ENCODE assay signal across 19 mouse cellular contexts in genomic region chr10:14057841-14058605, GRCm38 (mm10).
A peak's percentile ranks its signal among the peaks of the same experiment; 100 is the strongest.
DNase-seq lines count a peak whose midpoint lies in the region; TF ChIP-seq lines count a peak whose summit lies in the region.
"Had no signal": no experiment of that assay in that cellular context is flagged by ENCODE, and none has a peak within 500 bp of the region (broad histone marks: within the 10 kb centered on the region; RNA-seq: fewer than 3 reads in every experiment).

No protein-coding gene starts in this region.

- no peaks in the 10 kb centered on the region for H3K36me3 ChIP-seq in thymus, adult 2 months (ENCODE audit: control insufficient read depth, insufficient read depth, low read length)
- H3K36me3 ChIP-seq: embryonic facial prominence, embryonic 12.5 days; G1E; heart, embryonic 13.5 days; limb, embryonic 12.5 days; liver, embryonic 15.5 days; midbrain, embryonic 15.5 days; neural tube, embryonic 13.5 days had no signal

- H3K4me1 ChIP-seq in cerebellum, adult 2 months (ENCODE audit: control insufficient read depth, insufficient read depth, low read length), result peaks cover 49% of the 10 kb centered on the region
- H3K4me1 ChIP-seq in thymus, adult 2 months (replicated peaks; ENCODE audit: control insufficient read depth, insufficient read depth, low read length), result peaks cover 26% of the 10 kb centered on the region
- H3K4me1 ChIP-seq: liver, embryonic 15.5 days had no signal

- no peaks in the 10 kb centered on the region for H3K27me3 ChIP-seq in cerebellum, adult 2 months (ENCODE audit: control insufficient read depth, insufficient read depth, low read length)
- no peaks in the 10 kb centered on the region for H3K27me3 ChIP-seq in thymus, adult 2 months (ENCODE audit: control insufficient read depth, insufficient read depth, low read length)
- H3K27me3 ChIP-seq: embryonic facial prominence, embryonic 12.5 days; heart, embryonic 13.5 days; liver, embryonic 15.5 days; midbrain, embryonic 15.5 days; neural tube, embryonic 13.5 days had no signal

- peak overlapping the region; percentile 60; the same call in 1 of the 2 replicates for H3K27ac ChIP-seq in cerebellum, adult 2 months (ENCODE audit: insufficient read depth, low read length)
- H3K27ac ChIP-seq in thymus, adult 2 months (ENCODE audit: control insufficient read depth, insufficient read depth, low read length), result peak overlapping the region; percentile 14; the same call in 1 of the 2 replicates
- H3K27ac ChIP-seq: embryonic facial prominence, embryonic 12.5 days; limb, embryonic 12.5 days; liver, embryonic 15.5 days had no signal

- TF ChIP-seq CTCF in cerebellum, adult 2 months (IDR thresholded peaks at IDR 0.05; ENCODE audit: borderline replicate concordance, insufficient read depth, low read depth, low read length), result no peak
- TF ChIP-seq CTCF in thymus, adult 2 months (IDR thresholded peaks at IDR 0.05; ENCODE audit: borderline replicate concordance, control insufficient read depth, extremely low read depth, insufficient read depth, low read length, poor library complexity), result no peak

- 69% methylated on average over 11 of the region's 11 CpGs for WGBS in cerebellum, adult 2 months
- 68% methylated on average over 11 of the region's 11 CpGs for WGBS in thymus, adult 2 months

- H3K4me3 ChIP-seq in cerebellum, adult 2 months (replicated peaks; ENCODE audit: insufficient read depth, low read depth, low read length), result no peak overlapping the region
- H3K4me3 ChIP-seq in thymus, adult 2 months (ENCODE audit: control insufficient read depth, insufficient read depth, low read length), result no peak overlapping the region
- H3K4me3 ChIP-seq: embryonic facial prominence, embryonic 12.5 days; heart, embryonic 13.5 days; limb, embryonic 12.5 days; liver, embryonic 15.5 days; midbrain, embryonic 15.5 days; neural tube, embryonic 13.5 days had no signal

- no peak for TF ChIP-seq POLR2A in cerebellum, adult 2 months (IDR thresholded peaks at IDR 0.05; ENCODE audit: borderline replicate concordance, insufficient read depth, low read length)
- no peak for TF ChIP-seq POLR2A in thymus, adult 2 months (IDR thresholded peaks at IDR 0.05; ENCODE audit: control insufficient read depth, extremely low read depth, insufficient read depth, low read length, poor library complexity)

- DNase-seq in cerebellum, adult 2 months, result no peak
- DNase-seq in cerebellum, adult 11-12 months, result no peak
- peak; percentile 1 for DNase-seq in heart, postnatal 4 days
- no peak for DNase-seq in heart, adult 18-20 months
- no peak for DNase-seq in thymus, adult 2 months
- no peak for DNase-seq in thymus, postnatal 36 days
- no peak for DNase-seq in ovary, adult 18-20 months (ENCODE audit: low spot score)
- DNase-seq in spleen, postnatal 14 days (ENCODE audit: low spot score in 2 of 2), result no peak
- DNase-seq: adrenal gland, postnatal 25 days; cerebellum, postnatal 36 days; lung, postnatal 36 days; right cerebral cortex, adult 18-20 months had no signal
